ENCODE assay signal across 18 mouse cellular contexts in the genomic region with DNA sequence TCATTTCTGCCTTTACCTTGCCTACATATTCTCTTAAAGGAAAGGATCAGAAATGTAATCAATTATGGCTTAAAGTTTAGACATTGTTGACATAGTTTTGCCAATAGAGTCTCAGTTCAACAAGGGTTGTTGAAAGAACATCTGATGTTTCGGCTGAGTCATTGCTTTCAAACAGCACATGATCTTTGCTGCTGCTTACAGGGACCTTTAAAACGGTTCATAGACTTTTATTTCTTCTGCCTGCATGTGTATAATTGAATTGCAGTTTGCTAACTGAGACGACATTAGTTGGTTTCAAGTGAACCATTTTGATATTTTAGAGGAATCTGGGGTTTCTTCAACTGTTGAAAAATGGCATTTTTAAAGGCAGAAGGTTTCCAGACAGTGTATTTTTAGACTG.
"Had no signal": no experiment of that assay in that cellular context is flagged by ENCODE, and none has a peak within 500 bp of the region (broad histone marks: within the 10 kb centered on the region; RNA-seq: fewer than 3 reads in every experiment).

No protein-coding gene starts in this region.

- ATAC-seq: liver, postnatal 0 days; lung, postnatal 0 days; midbrain, embryonic 13.5 days; midbrain, embryonic 15.5 days had no signal

- H3K9me3 ChIP-seq: liver, embryonic 15.5 days; lung, embryonic 15.5 days; megakaryocyte, embryonic 14.5 days; midbrain, embryonic 13.5 days; midbrain, embryonic 15.5 days; stomach, embryonic 15.5 days had no signal

- DNase-seq: liver, postnatal 0 days; lung, adult 2 months; lung, postnatal 14 days; lung, postnatal 36 days; right cerebral cortex, postnatal 14 days; thymus, adult 2 months; thymus, postnatal 25 days; thymus, postnatal 4 days had no signal

- H3K27ac ChIP-seq: liver, embryonic 15.5 days; lung, embryonic 15.5 days; macrophage; midbrain, embryonic 13.5 days; midbrain, embryonic 15.5 days; stomach, embryonic 15.5 days; stomach, postnatal 0 days had no signal

- H3K9ac ChIP-seq: liver, embryonic 15.5 days; liver, postnatal 0 days; lung, embryonic 15.5 days; midbrain, embryonic 13.5 days; midbrain, embryonic 15.5 days; stomach, embryonic 15.5 days had no signal

- H3K36me3 ChIP-seq: liver, embryonic 15.5 days; lung, embryonic 15.5 days; midbrain, embryonic 13.5 days; midbrain, embryonic 15.5 days; stomach, embryonic 15.5 days had no signal

- H3K4me1 ChIP-seq: liver, embryonic 15.5 days; lung, embryonic 15.5 days; megakaryocyte, embryonic 14.5 days; midbrain, embryonic 13.5 days; midbrain, embryonic 15.5 days; stomach, embryonic 15.5 days had no signal

- H3K4me3 ChIP-seq: liver, embryonic 15.5 days; lung, embryonic 15.5 days; megakaryocyte, embryonic 14.5 days; midbrain, embryonic 13.5 days; midbrain, embryonic 15.5 days; stomach, embryonic 15.5 days had no signal

- H3K27me3 ChIP-seq: liver, embryonic 15.5 days; lung, embryonic 15.5 days; megakaryocyte, embryonic 14.5 days; midbrain, embryonic 13.5 days; midbrain, embryonic 15.5 days; stomach, embryonic 15.5 days had no signal

- H3K4me2 ChIP-seq: liver, embryonic 15.5 days; lung, embryonic 15.5 days; midbrain, embryonic 11.5 days; midbrain, embryonic 13.5 days; midbrain, embryonic 15.5 days; stomach, embryonic 15.5 days had no signal
